Mouse (Mus musculus): ENCODE results near the gene Sergef.

GRCm38 (mm10) chr7:46399676-46400075 lies 239.9 kb downstream of the Sergef start:
- TF ChIP-seq CTCF (IDR thresholded peaks at IDR 0.05; ENCODE audit: low read depth, low read length) = no peak
- no peak for TF ChIP-seq POLR2A (IDR thresholded peaks at IDR 0.05; ENCODE audit: borderline replicate concordance, low read depth, low read length)
